Mouse (Mus musculus): ENCODE measurements around the gene Farp1. TPM values are rescaled to one million over a fixed set of nuclear protein-coding genes. Genes with fewer than 3 reads are reported as not detected.

Gene Farp1
- total RNA-seq, 2 experiments from 2014 or later: 1.9 TPM; not detected in 1

DNA sequence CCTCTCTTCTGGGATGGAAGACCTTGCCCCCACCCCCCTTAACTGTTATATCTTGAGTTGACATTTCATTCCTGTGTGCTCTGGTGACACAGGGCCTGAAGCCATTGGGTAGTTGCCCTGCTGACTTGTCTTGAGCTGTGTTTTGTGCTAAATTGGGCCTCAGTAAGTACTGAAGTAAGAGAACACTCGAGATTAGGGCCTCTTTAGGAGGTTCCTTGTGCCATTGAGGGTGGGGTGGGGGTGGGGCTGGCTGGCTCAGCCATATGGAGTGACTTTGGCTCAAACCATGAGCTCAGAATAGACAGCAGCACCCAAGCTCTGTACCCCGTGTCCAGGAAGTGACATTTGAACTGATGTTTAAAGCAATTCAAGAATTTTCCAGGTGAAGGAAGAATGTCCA is 65.8 kb downstream of the Farp1 start:
- no peak for ATAC-seq (replicated peaks; ENCODE audit: poor library complexity, severe bottlenecking)

DNA sequence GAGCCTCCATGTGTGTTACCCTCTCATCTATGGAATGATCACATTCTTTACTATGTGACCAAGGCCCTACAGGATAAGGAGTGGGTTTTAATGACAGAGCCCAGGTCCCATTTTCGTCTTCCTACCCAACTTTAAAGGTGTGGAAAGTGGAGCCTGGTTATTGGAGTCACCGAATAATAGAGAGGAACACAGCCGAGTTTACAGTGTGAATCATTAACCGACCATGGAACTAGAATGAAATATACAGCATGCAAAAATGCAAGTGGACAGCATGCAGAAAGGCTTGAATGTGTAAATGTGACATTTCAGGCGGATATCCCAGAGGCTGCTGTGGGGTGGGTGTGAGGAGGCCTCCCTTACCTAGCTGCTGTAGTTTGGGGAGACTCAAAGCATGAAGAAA is 66.5 kb downstream of the Farp1 start:
- ATAC-seq (replicated peaks; ENCODE audit: poor library complexity, severe bottlenecking): no peak

DNA sequence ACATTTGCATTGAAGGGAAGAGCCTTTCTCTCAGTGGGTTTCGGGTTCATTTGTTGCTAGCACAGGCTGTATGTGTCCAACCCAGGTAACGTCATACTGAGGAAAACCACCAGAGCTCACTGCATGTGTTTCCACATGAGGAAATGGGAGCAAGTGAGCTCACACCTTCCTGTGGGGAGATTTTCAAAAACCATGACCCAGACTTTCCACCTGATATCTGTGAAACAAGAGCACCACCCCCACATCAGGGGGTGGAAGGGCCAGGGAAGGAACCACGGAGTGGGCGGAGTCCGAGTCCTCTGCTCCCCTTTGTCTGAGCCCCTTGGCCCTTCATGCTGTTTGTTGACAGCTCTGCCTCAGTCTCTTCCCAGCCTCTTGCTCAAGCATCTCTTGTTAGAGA is 67.6 kb downstream of the Farp1 start:
- no peak for ATAC-seq (replicated peaks; ENCODE audit: poor library complexity, severe bottlenecking)

DNA sequence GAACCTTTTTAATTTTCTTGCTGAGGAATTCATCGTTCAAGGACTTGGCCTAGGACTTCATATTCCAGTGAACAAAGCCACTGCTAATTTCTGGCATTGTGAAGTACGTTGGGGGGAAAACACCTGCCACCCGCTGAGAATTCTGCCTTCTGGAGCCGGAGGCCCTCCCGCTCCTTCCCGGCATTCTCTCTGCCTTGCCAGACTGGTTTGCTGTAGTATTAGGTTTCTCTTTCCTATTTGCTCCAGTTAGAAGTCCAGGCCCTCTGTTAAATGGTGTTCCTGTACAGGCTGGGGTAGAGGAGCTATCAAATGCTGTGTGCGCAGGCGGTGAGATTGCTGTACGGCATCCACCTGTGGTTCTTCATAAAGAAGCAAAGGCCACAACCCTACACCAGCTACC is 68.5 kb downstream of the Farp1 start:
- ATAC-seq (replicated peaks; ENCODE audit: poor library complexity, severe bottlenecking): no peak

DNA sequence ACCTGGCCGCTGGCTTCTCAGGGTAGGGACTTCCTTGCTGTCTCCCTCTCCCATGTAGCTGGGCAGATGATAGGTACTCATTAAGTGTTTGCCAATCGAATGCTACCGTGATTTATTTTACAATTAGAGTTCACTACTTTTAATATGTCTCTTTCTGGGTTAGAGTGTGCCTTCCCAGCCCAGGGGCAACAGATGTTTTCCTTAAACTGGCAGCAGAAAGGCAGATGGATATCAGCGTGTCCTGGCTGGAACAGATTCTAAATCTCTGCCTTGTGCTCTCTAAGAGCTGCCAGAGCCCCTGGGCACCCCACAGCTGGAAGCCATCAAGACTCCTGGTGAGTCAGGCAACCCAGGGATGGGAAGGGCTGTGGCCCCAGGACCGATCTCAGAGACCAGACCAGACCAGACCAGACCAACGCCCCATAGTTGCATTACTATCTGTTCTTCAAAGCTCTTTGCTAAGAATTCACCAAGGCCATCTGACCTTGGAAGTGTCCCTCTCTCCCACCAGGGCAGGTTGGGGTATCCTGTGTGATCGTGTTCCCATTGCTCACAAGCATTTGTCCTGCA is 69.8 kb downstream of the Farp1 start:
- ATAC-seq (replicated peaks; ENCODE audit: poor library complexity, severe bottlenecking): no peak

DNA sequence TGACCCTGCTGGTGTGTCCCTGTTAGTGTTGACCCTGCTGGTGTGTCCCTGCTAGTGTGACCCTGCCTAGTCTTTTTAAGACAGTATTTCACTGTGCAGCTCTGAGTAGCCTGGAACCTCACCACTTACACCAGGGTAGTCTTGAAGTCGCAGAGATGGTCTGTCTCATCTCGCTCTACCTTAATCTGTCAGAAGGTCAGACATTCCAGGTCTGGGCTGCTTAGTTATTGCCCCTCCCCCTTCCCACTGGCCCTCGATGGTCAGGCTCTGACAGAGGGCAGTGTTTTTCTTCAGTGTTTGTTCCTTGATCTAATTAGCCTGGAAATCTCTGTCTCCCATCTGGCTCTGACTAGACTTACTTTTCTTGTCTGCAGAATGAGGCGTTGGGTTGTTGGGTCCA is 71.9 kb downstream of the Farp1 start:
- no peak for ATAC-seq (replicated peaks; ENCODE audit: poor library complexity, severe bottlenecking)

DNA sequence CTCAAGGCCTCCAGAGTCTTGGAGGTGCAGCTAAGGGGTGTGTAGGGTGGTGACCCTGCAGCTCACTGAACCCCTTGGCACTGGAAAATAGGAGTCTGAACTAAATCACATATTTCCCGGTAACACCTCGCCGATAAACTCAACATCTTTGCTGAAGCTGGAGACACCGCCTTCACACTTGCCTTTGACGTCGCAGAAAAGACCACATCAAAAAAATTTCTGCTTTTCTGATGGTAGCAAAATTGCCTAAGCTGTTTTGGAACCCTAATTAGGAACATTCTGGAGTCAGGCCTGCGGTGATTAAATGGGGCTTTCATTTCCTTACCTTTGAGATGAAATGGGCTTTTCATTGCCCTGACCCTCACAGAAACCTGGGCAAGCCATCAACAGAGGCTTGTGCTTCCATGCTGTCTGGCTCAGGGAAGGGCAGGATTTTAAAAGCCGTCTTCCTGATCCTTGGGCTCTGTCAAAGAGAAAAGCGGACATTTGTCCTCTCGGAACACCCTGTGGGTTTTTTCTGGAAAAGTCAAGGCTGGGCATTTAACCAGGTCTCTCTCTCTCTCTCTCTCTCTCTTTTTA is 72.8 kb downstream of the Farp1 start:
- no peak for ATAC-seq (replicated peaks; ENCODE audit: poor library complexity, severe bottlenecking)

DNA sequence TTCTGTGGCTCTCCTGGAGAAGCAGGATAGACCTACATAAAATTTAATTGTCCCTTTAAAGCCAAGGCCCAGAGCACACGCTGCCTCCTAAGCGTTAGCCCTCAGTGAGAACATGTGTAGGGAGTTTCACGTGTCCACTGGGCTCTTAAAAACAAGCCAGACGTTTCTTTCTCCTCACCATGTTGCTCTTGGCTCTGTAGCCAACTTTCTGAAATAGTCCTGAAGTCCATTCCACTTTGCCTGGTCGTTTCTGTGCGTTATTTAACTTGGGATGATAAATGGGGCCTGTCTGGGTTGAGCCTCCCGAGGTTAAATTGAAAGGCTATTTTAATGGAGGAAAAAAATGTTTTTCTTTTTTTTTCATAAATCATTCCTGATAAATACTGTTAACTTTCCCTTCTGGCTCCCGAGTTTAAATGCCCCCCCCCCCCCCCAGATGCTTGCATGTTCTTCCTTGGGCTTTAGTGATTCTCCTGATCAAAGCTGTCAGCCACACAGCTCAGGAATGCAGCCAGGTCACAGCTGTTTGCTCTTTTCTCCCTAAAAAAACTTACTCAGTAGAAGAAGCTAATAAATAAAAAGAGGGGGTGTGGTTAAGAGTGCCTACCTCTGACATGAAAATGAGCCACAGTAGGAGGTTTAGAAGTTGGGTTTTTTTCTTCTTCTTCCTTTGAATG is 73.6 kb downstream of the Farp1 start:
- no peak for ATAC-seq (replicated peaks; ENCODE audit: poor library complexity, severe bottlenecking)

DNA sequence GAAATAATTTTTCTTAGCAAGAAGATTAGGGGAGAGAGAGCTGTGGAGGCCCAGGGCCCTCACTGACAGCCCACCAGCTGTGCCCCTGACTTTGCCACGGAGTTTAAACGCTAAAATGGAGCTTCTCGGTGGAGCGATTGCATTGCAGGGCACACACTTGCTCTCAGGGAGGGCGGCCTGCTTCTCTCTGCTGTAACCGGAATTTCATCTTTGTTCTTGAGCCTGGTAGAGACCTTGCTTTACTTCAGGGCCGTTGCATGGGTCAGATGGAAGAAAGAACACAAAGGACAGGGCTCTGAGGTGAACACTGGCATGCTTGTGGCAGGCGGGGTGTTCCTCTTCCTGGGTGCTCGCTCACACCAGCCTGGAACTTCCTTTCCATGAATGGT is 74.1 kb downstream of the Farp1 start:
- ATAC-seq (replicated peaks; ENCODE audit: poor library complexity, severe bottlenecking): no peak

DNA sequence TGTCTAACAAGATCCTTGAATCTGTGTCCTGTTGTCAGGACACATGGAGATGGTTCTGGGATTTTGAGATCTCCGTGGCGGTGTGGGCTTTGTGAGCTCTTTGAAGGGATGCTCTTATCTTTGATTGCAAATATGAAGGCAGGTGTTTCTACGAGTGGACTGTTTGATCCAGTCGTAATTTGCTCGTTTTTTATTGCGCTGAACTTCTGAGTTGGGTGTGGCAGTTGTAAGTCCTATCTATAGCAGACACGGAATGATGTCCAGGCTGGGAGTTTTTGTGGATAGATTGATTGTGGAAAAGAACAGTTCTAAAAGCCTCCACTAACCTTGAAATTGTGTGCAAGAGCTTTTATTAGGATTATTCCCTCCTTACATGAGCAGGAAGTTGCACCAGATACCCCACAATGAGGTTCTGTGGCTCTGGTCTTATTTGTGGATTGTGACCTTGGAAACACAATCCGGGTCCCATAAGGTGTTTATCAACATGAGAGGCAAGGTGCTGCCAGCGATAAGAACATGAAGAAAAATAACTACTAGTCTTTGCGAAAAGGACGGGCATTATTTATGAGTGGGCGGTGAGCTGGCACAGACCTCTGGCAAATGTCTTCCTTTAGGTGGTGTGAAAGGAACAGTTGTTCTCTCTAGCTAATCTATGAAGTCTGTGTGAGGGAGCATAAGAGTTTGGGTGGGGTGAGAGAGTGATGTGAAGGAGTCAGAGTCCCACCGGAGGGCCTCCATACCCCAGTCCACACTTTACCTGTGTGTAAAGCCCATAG is 75.7 kb downstream of the Farp1 start:
- ATAC-seq (replicated peaks; ENCODE audit: poor library complexity, severe bottlenecking): no peak

DNA sequence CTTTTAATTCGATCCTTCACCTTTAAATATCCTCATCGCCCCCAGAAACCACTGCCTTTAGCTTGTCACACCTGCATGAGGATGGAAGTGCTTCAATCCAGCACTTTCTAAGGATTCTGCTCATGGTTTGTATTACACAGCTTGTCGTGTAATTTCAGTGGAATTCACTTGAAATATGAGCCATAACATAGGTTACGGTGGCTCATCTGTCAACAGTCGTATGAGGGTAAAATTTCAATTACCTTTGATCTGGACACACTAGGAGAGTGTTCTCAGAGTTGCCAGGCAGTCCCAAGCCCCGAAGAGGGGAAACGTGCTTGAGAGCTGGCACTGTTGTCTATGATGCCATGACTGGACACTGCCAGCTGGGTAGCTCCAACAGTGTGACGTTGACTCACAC is 77.1 kb downstream of the Farp1 start:
- no peak for ATAC-seq (replicated peaks; ENCODE audit: poor library complexity, severe bottlenecking)

DNA sequence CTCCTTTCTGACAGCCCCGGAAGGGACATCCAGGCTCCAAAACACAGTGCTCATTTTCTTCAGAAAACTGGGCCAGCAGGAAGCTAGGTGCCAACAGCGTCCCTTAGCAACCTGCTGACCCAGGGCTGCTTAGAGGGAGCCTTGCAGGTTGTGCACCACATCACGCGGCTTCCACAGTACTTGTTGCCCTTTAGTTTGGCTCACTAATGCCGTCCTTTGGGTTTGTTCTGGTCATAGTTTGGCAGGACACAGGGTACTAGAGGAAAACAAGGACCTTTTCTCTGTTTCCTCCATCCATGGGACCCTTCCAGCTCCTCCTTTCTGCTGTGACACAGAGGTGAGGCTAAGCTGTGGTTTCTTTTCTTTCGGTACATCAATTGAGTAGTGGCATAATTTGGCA is 78.8 kb downstream of the Farp1 start:
- no peak for ATAC-seq (replicated peaks; ENCODE audit: poor library complexity, severe bottlenecking)

DNA sequence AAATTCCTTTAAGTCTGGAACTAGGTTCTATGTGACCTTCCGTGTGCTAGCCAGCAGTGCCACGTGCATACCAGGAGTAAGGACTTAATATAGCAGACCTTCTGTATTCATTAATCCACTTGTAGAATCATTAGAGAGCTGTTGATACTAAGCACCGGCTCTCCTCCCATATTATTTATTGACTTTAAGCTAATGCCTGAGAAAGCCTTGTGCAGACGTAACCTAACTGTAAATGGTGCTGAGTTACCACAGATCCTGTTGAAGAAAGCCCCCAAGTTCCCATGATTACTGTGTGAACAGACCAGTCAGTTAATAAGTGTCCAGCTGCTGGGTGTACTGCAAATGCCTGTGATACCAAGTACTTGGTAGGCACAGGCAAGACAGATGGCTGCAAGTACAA is 81.7 kb downstream of the Farp1 start:
- ATAC-seq (replicated peaks; ENCODE audit: poor library complexity, severe bottlenecking): no peak

DNA sequence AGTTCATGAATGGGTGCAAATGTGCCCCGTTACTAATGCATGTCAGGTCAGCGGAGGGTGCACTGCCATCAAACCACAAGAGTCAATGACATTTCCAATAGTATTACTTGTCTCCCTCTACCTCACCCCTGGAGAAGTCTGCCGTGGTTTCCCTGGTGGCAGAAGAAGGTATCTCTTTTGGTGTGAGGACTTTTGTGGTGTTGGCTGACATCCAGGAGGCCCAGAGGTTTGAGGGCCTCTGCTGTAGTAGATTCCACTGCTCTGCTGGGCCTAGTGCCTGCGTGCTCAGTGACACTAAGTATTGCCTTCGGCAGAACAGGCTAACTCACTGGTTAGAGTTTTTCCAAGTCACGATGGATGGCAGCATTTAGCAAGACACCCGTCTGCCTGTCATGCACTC is 83.9 kb downstream of the Farp1 start:
- ATAC-seq (replicated peaks; ENCODE audit: poor library complexity, severe bottlenecking): no peak; the same call in 1 of the 2 replicates

DNA sequence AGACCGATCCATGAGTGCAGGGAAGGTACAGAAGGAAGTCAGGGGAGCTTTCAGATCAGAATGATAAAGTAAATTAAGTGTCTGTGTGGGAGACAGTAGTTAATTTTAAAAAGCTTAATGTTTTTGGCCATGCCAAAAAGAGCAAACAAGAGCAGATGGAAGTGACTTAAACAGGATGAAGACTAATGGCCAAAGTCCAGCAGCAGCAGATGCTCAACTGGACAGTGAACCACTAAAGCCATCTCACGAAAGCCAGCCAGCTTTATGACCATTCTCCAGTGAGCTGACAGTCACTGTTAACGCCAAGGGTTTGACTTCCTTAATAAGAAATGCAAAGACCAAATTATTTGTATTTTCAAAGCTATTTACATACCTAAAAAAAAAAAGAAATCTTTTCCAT is 86.7 kb downstream of the Farp1 start:
- ATAC-seq (replicated peaks; ENCODE audit: poor library complexity, severe bottlenecking): no peak

DNA sequence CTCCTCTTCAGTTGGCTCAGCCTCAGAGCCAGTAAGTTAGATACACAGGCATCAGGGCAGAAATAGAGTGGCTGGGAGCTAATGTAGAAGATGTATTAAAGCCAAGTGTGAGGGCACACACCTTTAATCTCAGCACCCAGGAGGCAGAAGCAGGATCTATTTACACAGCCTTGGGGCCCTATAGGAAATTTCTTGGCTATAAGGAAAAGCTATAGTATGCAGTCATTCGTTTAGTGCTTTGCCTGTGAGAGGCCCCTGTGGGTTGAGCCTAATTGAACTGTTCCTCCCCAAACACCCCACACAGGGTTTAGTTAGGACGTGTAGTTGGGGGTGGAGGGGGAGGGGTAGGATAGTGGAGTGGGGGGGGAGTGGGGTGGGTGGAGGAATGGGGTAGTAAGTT is 87.9 kb downstream of the Farp1 start:
- no peak for ATAC-seq (replicated peaks; ENCODE audit: poor library complexity, severe bottlenecking)

DNA sequence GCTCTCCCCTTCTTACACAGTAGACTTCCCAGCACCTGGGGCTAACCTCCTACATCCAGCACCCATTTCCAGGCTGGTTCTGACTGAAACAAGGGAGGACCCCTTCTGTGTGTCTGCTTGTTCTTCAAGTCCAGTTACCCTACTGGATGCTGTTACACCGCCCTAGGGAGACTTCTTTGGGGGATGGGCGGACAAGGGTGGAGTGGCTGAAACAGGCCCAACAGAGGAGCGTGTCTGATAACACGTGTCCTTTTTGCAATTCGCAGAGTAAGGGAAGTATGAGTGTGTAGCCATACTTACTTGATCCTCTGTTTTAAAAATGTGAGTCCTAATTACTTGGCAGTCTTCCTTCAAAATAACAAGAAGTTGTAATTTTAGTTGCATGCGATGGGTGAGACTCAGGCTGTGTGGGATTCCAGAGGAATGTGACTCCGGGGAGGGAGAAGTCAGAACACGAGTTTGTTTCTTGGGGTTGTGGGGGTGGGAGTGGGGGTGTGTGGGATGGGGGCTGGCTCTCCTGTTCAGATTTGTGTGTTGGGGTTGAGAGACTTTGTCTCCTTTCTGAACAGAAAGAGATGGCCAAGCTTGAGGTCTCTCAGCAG is 89.5 kb downstream of the Farp1 start:
- ATAC-seq (replicated peaks; ENCODE audit: poor library complexity, severe bottlenecking): no peak

DNA sequence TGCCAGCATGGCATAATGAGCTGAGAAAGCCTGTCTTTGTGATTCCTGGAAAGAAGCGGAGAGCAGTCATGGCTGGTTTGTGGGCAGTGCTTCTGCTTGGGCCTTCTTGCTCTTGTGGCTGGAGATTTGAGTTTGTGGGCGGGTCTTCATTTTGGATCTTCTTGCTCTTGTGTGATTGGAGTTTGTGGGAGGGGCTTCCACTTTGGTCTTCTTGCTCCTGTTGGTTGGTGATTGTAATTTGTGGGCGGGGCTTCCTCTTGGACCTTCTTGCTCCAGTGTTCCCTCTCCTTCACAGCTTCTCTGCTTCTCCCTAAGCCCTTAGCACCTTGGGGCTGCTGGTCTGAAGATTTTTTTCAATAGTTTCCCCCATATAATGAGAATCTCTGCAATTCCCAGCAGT is 90.7 kb downstream of the Farp1 start:
- ATAC-seq (replicated peaks; ENCODE audit: poor library complexity, severe bottlenecking): no peak

DNA sequence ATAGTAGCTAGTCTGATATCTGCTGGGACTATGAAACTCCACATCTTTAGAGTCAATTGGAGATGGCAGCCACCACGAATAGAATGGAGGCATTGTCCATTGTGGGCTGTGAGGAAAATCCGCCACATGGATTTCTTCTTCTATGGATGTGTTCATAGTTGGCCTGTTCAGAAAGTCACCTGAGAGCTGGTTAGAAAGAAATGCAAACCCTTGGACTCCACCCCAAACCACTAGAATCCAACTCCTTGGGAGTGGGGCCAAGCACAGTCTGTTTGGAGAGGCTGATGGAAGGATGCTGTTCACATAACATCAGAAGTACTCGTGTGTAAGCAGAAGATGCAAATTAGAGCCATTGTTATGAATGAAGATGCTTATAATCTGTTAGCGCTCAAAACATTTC is 91.3 kb downstream of the Farp1 start:
- ATAC-seq (replicated peaks; ENCODE audit: poor library complexity, severe bottlenecking): no peak

DNA sequence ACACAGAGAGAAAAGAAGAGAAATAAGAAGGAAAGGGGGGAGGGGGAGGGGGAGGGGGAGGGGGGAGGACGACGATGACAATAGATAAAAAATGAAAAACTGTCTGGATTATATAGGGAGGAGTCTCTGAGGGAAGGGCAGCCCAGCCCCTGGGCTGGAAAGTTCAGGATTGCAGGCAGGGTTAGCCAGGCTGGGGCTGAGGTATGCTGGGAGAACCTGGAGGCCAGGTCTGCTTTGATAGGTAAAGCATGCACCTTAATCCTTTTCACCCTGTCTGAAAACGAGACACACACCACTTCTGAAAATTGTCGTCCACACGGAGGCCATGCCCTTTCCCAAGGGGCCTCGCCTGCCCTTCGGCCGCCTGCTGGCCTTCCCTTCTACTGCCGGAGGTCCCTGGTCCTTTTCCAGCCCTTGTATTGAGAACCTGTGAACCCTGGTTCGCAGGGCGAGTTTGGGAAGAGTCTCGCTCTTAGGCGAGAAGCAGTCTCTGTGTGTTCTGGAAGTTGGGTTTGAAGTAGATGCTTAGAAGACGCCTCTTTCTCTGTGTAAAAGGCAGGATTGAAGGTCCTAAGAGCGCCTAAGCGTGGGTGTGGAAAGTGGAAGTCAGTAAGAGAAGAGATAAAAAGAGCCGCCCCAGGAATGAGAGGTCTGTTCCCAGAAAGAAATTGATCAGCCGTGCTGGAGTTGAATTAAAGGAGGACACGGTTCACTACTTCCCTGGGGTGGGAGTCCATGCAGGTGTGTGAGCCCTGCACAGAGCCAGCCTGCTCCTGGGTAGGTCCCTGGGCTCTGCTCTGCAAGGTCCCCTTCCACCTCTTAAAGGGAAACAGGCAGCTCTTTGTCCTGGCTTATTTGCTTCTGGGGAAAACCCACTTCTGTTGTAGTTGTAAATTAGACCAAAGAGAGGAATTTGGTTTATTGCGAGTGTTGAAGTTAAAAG is 94.1 kb downstream of the Farp1 start:
- no peak for ATAC-seq (replicated peaks; ENCODE audit: poor library complexity, severe bottlenecking)

Data from granulocyte monocyte progenitor cell, adult 5-6 weeks (primary cell).